Mouse (Mus musculus) embryo, embryonic 10 days (tissue): ENCODE measurements around the gene Ybx1.

Experiments used
- DNase-seq: peaks from one replicate; pipeline ENCODE4 v3.0.0-alpha.2; 2015; ENCODE audit warnings: low spot score

Gene Ybx1

GRCm38 (mm10) chr4:119266606-119267005 lies 27.8 kb downstream of the Ybx1 start:
- DNase-seq, result no peak

- no peak for DNase-seq
Observed at GRCm38 (mm10) chr4:119263459-119263858, 30.9 kb downstream of the Ybx1 start.

- no peak for DNase-seq
Observed at GRCm38 (mm10) chr4:119262483-119262882, 31.9 kb downstream of the Ybx1 start.

- DNase-seq, result no peak
Observed at GRCm38 (mm10) chr4:119261087-119261713, 33.2 kb downstream of the Ybx1 start.

GRCm38 (mm10) chr4:119259344-119260254 lies 34.8 kb downstream of the Ybx1 start:
- no peak for DNase-seq

GRCm38 (mm10) chr4:119257083-119257482 lies 37.3 kb downstream of the Ybx1 start:
- no peak for DNase-seq

GRCm38 (mm10) chr4:119255351-119255750 lies 39.1 kb downstream of the Ybx1 start, which contains the start of gene Cldn19:
Cldn19 (plus strand) TSS chr4:119255414.
- no peak for DNase-seq

GRCm38 (mm10) chr4:119254012-119254618 lies 40.3 kb downstream of the Ybx1 start:
- no peak for DNase-seq

- DNase-seq, result no peak
Observed at GRCm38 (mm10) chr4:119252025-119252808, 42.2 kb downstream of the Ybx1 start.

GRCm38 (mm10) chr4:119248407-119248965 lies 45.9 kb downstream of the Ybx1 start:
- DNase-seq, result no peak

GRCm38 (mm10) chr4:119247462-119248235 lies 46.8 kb downstream of the Ybx1 start:
- DNase-seq, result peak; percentile 86

- no peak for DNase-seq
Observed at GRCm38 (mm10) chr4:119246688-119247225, 47.6 kb downstream of the Ybx1 start.

- DNase-seq, result no peak
Observed at GRCm38 (mm10) chr4:119245961-119246360, 48.4 kb downstream of the Ybx1 start.

- no peak for DNase-seq
Observed at GRCm38 (mm10) chr4:119245556-119245955, 48.8 kb downstream of the Ybx1 start.

- no peak for DNase-seq
Observed at GRCm38 (mm10) chr4:119244468-119245240, 49.8 kb downstream of the Ybx1 start.

GRCm38 (mm10) chr4:119242571-119242970 lies 51.8 kb downstream of the Ybx1 start:
- DNase-seq, result no peak

GRCm38 (mm10) chr4:119241664-119242063 lies 52.7 kb downstream of the Ybx1 start:
- DNase-seq, result no peak

GRCm38 (mm10) chr4:119239181-119239682 lies 55.2 kb downstream of the Ybx1 start:
- peak; percentile 87 for DNase-seq

GRCm38 (mm10) chr4:119238661-119239060 lies 55.7 kb downstream of the Ybx1 start:
- no peak for DNase-seq

GRCm38 (mm10) chr4:119234348-119234747 lies 60.1 kb downstream of the Ybx1 start:
- no peak for DNase-seq
